Mouse (Mus musculus): ENCODE results near the gene Apoa2. TPM values are rescaled to one million over a fixed set of nuclear protein-coding genes. Genes with fewer than 3 reads are reported as not detected.

The Apoa2 gene
- polyA plus RNA-seq, 2 experiments from 2014 or later, result 0.75 TPM; not detected in 1

GRCm38 (mm10) chr1:171205704-171206493 is 19.0 kb upstream of the Apoa2 start:
- ATAC-seq, result no peak

GRCm38 (mm10) chr1:171209409-171209808 is 15.4 kb upstream of the Apoa2 start:
- ATAC-seq, result no peak

- ATAC-seq, result no peak
Observed at GRCm38 (mm10) chr1:171212854-171213253, 12.0 kb upstream of the Apoa2 start.

- ATAC-seq, result no peak
Observed at GRCm38 (mm10) chr1:171213801-171214496, 10.9 kb upstream of the Apoa2 start, which contains the start of gene Nr1i3. Nr1i3 (plus strand) TSS chr1:171213970.

- ATAC-seq, result no peak
Observed at GRCm38 (mm10) chr1:171216241-171216955, 8.5 kb upstream of the Apoa2 start.

GRCm38 (mm10) chr1:171220871-171221270 is 4.0 kb upstream of the Apoa2 start:
- ATAC-seq, result peak; percentile 16

GRCm38 (mm10) chr1:171221281-171222193 is 3.3 kb upstream of the Apoa2 start:
- ATAC-seq, result no peak

GRCm38 (mm10) chr1:171222238-171223155 is 2.4 kb upstream of the Apoa2 start, which contains the start of gene Tomm40l:
Tomm40l (minus strand) TSS chr1:171222514.
- ATAC-seq, result peak; percentile 97

- no peak for ATAC-seq
Observed at GRCm38 (mm10) chr1:171223168-171223567, 1.7 kb upstream of the Apoa2 start.

- no peak for ATAC-seq
Observed at GRCm38 (mm10) chr1:171223796-171224195, 1.1 kb upstream of the Apoa2 start.

GRCm38 (mm10) chr1:171226780-171227179 is 1.9 kb downstream of the Apoa2 start:
- ATAC-seq, result no peak

- ATAC-seq, result no peak
Observed at GRCm38 (mm10) chr1:171227879-171228278, 3.0 kb downstream of the Apoa2 start.

GRCm38 (mm10) chr1:171229750-171230149 is 4.9 kb downstream of the Apoa2 start:
- no peak for ATAC-seq

- ATAC-seq, result no peak
Observed at GRCm38 (mm10) chr1:171230215-171230614, 5.4 kb downstream of the Apoa2 start.

GRCm38 (mm10) chr1:171231844-171232243 is 7.0 kb downstream of the Apoa2 start:
- ATAC-seq, result no peak

- ATAC-seq, result no peak
Observed at GRCm38 (mm10) chr1:171232348-171232747, 7.5 kb downstream of the Apoa2 start.

GRCm38 (mm10) chr1:171232800-171233730 is 8.2 kb downstream of the Apoa2 start:
- no peak for ATAC-seq

- no peak for ATAC-seq
Observed at GRCm38 (mm10) chr1:171234126-171234525, 9.3 kb downstream of the Apoa2 start, which contains the start of gene Fcer1g. Fcer1g (minus strand) TSS chr1:171234365.

GRCm38 (mm10) chr1:171234538-171234937 is 9.7 kb downstream of the Apoa2 start:
- ATAC-seq, result no peak

- ATAC-seq, result no peak
Observed at GRCm38 (mm10) chr1:171235791-171236190, 10.9 kb downstream of the Apoa2 start.

Measured in CD4-positive, CD25-positive, alpha-beta regulatory T cell, adult 4 months (primary cell).